Mouse (Mus musculus): ENCODE measurements around the gene Iqgap2.

- TF ChIP-seq CTCF (IDR thresholded peaks at IDR 0.05; ENCODE audit: control insufficient read depth, insufficient read depth, insufficient read length) (no peak), MYOD1 (IDR thresholded peaks at IDR 0.05; ENCODE audit: control insufficient read depth, insufficient read length, low read depth) (no peak), FOSL1 (IDR thresholded peaks at IDR 0.05; ENCODE audit: insufficient read depth, low read length, poor library complexity, severe bottlenecking) (no peak), USF1 (IDR thresholded peaks at IDR 0.05; ENCODE audit: low read depth) (no peak), CEBPB (IDR thresholded peaks at IDR 0.05; ENCODE audit: low read depth) (no peak), MAX (IDR thresholded peaks at IDR 0.05) (no peak), MYOG (IDR thresholded peaks at IDR 0.05; ENCODE audit: control insufficient read depth, extremely low read depth, insufficient read length) (no peak)
These were observed 239.7 kb downstream of the Iqgap2 start for GRCm38 (mm10) chr13:95651870-95652668.

Measured in C2C12 (cell line).